Mouse (Mus musculus) right cerebral cortex, adult 18-20 months (tissue): ENCODE data around the gene Aif1.
"Not testable (repeated sequence)": the region's sequence is repeated elsewhere in the genome, so short reads cannot be mapped to it uniquely, and the experiment has no call there.

Source experiments
- DNase-seq: peaks from one replicate; pipeline ENCODE4 v3.0.0; 2022; ENCODE audit warnings: mixed read lengths

Gene Aif1

DNA sequence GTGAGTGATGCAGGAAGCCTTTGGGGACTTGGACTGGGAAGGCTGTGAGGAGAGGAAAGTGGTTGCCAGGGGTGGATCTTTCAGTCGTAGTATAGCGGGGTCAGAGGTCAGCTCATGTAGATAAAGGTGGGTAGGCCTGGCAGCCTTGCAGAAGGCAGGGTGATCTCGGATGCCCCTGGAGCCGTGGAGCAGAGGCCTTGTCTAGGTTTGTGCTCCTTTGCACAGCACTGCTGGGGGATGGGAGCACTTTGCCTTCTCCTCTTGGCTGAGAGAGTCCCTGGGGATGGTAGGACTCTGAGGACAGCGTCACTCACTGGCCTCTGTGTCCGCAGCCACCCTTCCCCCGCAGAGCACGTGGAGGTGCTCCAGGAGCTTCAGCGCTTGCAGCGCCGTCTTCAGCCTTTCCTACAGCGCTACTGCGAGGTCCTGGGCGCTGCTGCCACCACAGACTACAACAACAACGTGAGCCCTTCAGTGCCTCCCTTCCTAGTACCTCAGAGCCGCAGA is 35.3 kb downstream of the Aif1 start:
- no peak for DNase-seq

DNA sequence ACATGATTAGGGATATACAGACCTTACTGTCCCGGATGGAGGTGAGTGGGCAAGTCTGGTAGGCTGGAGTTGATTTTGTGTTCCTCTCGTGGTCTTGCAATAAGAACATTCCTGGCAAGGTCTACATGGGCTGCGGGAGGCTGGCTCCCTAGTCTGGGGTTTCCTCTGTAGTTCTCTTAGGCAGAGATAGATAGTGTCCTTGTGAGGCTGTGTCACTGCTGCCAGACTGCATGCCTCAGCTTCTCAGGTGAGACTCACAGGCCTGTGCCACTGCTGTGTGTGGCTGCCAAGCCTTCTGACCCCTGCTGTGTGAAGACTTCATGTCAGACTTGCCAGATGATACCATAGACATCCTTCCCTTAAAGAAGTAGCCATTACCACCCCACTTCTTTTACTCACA is 36.6 kb downstream of the Aif1 start:
- DNase-seq = no peak

DNA sequence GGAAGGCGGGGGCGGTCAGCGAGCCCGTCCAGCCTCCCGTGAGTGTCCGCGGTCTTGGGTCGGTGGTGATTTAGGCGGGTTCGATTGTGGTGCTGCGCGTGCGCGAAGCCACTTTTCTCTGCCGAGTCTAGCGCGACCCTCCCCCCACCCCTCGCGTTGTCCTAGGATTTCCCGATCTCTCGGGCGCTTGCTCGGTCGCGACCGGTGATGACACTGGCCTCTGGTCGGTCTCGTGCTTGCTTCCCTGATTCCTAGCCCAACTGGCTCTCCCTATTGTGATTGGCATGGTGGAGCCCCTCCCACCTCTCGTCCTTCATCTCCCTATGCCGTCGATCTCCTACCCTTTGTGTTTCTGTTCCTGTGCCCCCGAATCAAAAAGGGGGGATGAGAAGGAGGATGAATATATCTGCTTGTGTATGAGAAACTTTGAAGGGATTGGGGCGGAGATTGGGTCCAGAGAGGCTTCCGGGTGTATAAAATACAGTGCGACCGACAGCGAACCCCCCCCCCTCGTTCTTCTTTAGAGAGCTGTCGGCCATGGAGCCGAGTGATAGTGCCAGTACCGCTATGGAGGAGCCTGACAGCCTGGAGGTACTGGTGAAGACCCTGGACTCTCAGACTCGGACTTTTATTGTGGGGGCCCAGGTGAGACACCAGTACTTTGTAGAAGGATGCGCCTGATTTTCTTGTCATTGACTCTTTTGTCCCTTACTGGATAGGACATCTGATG is 40.1 kb downstream of the Aif1 start:
- DNase-seq = no peak

DNA sequence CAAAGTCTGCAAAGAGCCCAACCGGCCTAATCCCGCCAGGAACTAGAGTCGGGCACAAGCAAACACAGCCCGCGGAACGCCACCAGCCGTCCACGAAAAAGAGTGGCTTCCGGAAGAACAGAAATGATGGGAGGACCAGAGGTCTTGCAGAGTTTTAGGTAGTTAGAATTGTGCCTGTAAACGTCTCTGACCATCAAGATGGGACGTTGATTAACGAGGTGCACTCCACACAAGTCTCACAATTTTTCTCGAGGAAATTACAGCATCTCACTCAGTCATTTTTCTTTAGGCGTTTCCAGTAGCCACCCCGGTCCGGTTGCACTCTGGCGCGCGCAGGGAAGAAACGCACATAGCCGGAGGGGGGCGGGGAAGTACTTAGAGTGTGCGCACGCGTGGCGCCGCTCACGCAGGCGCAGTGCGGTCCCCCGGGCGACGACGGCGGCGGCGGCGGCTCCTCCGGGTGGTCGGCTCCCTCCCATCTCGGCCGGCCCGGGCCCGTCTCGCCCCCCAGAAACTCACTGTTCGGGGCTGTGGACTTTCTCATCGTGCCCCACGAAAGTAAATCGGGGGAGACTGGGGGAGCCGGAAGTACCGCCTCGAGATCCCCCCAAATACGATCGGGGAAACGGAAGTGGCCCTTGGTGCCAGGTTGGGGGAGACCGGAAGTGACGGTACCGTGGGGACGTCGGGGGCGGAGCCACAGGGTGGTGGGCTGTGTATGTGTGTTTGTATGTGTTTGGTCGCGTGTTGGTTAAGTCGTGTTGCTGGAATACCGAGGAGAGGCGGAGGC is 40.9 kb downstream of the Aif1 start, which contains the start of gene Bag6:
Gene Bag6, plus strand, starts transcription at position 378 of the 790 bp plus-strand sequence.
- DNase-seq = peak; percentile 92

- DNase-seq = no peak
These were observed 42.4 kb downstream of the Aif1 start for GRCm38 (mm10) chr17:35133517-35133916.

GRCm38 (mm10) chr17:35132174-35132560 is 43.7 kb downstream of the Aif1 start:
- no peak for DNase-seq

GRCm38 (mm10) chr17:35131500-35132173 is 44.2 kb downstream of the Aif1 start, which contains the start of gene Apom:
Apom (minus strand) TSS chr17:35132050.
- no peak for DNase-seq

- DNase-seq = no peak
These were observed 44.8 kb downstream of the Aif1 start for GRCm38 (mm10) chr17:35131038-35131437.

- no peak for DNase-seq
These were observed 46.9 kb downstream of the Aif1 start for GRCm38 (mm10) chr17:35128996-35129395.

- DNase-seq = no peak
These were observed 48.9 kb downstream of the Aif1 start for GRCm38 (mm10) chr17:35127017-35127416.

GRCm38 (mm10) chr17:35126206-35126611 is 49.7 kb downstream of the Aif1 start, which contains the start of gene D17H6S53E:
D17H6S53E (plus strand) TSS chr17:35126373.
- DNase-seq = peak; percentile 73

DNA sequence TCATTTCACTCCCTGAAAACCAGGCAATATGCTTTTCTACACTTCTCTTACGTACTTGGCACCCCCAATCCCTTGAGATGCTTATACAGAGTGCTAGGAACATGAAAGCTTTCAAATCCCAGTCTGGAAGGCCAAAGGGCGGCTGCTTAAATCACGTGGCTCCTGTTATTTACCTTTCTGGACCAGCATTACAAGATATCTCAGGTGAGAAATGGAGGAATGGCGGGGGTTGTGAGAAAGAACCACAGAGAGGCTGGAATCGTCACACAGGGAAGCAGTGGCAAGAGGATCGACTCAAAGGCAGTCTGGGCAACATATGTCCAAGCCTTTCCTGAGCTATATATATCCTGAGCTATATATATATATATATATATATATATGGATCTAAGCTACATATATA is 50.3 kb downstream of the Aif1 start:
- no peak for DNase-seq

DNA sequence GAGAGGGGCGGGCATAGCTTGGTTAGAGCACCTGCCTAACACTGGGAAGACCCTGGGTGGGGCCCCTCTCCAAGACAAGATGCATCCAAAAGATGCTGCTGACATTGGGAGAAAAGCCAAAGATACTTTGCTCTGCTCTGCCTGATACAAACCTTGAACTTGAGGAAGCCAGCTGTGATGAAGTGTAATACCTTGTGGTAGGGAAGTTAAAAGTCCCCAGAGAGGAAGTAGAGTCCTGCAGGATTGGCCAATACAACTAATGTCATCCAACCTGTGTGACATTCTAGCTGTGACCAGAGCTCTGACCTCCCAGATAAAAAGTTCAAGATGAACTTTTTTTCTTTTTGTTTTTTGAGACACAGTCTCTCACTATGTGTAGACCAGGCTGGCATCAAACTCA is 50.8 kb downstream of the Aif1 start:
- no peak for DNase-seq

- DNase-seq = not testable (repeated sequence)
These were observed 51.5 kb downstream of the Aif1 start for GRCm38 (mm10) chr17:35124261-35124896.

GRCm38 (mm10) chr17:35123287-35123686 is 52.6 kb downstream of the Aif1 start:
- not testable (repeated sequence) for DNase-seq

- peak; percentile 74 for DNase-seq
These were observed 54.0 kb downstream of the Aif1 start, which contains the start of gene Csnk2b for GRCm38 (mm10) chr17:35121871-35122303. Csnk2b (minus strand) TSS chr17:35122053.

- DNase-seq = peak; percentile 99
These were observed 54.6 kb downstream of the Aif1 start, which contains the start of gene Gpank1 for GRCm38 (mm10) chr17:35121143-35121799. Gpank1 (plus strand) TSS chr17:35121455.
